Mouse (Mus musculus): ENCODE data around the gene Acad9. TPM values are rescaled to one million over a fixed set of nuclear protein-coding genes. Genes with fewer than 3 reads are reported as not detected.
"Not testable (repeated sequence)": the region's sequence is repeated elsewhere in the genome, so short reads cannot be mapped to it uniquely, and the experiment has no call there.

Acad9 gene
- polyA plus RNA-seq, 1 experiment from 2014 or later, result 85.4 TPM

DNA sequence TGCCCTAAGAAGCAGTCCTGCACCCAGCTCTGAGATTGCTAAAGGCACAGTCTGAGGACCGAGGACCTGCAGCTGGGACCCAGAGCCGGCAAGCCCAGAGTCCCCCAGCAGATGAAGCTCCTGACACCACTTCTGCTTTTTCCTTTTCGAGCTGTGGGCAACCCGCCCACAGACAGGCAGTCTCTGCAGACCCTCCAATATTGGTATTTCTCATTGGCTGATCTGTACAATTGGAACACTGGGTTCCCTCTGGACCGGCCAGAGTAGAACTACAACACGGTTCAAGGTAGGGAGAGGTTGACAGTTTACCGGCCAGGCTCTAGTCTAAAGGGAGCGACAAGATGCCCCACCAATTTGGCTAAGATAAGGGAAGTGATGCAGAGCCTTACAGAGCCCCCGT is 60.4 kb downstream of the Acad9 start:
- not testable (repeated sequence) for H3K4me2 ChIP-seq (replicated peaks; ENCODE audit: low read depth, low read length); H3K9ac ChIP-seq (ENCODE audit: low read depth, low read length); H3K27me3 ChIP-seq (ENCODE audit: control insufficient read depth, insufficient read depth, low read length); H3K9me3 ChIP-seq (ENCODE audit: control insufficient read depth, low read length); ATAC-seq (ENCODE audit: low FRiP score, low TSS enrichment); H3K36me3 ChIP-seq (ENCODE audit: control insufficient read depth, insufficient read depth, low read length); H3K4me1 ChIP-seq (ENCODE audit: control insufficient read depth, insufficient read depth, low read length); H3K27ac ChIP-seq (ENCODE audit: low read depth, low read length); H3K4me3 ChIP-seq (ENCODE audit: low read length)
- WGBS, result 87% methylated on average over 9 of the region's 9 CpGs

DNA sequence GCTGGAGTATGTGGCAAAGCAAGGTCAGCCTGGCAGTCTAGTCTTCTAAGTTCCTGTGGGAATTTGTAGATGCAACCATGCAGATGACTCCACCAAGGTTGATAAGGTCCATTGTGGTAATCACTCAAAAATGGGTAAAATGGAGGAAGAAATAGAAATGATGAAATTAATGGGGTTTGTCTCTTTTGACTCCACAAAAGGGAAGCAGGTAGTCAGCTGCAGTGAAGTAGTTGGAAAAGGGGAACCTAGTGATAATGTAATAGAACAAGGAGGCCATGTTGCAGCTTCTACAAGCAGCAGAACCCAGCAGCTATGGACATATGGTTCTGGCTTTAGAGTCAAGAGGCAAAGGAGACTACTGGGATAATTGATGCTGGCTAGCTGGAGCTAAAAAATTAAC is 70.4 kb downstream of the Acad9 start:
- H3K36me3 ChIP-seq (ENCODE audit: control insufficient read depth, insufficient read depth, low read length), result no peaks in the 10 kb centered on the region
- no peak overlapping the region for H3K4me2 ChIP-seq (replicated peaks; ENCODE audit: low read depth, low read length)
- H3K4me1 ChIP-seq (ENCODE audit: control insufficient read depth, insufficient read depth, low read length), result no peaks in the 10 kb centered on the region
- no peaks in the 10 kb centered on the region for H3K27me3 ChIP-seq (ENCODE audit: control insufficient read depth, insufficient read depth, low read length)
- ATAC-seq (ENCODE audit: low FRiP score, low TSS enrichment), result no peak
- no peaks in the 10 kb centered on the region for H3K9me3 ChIP-seq (ENCODE audit: control insufficient read depth, low read length)
- H3K27ac ChIP-seq (ENCODE audit: low read depth, low read length), result no peak overlapping the region
- no peak overlapping the region for H3K9ac ChIP-seq (ENCODE audit: low read depth, low read length)
- no peak overlapping the region for H3K4me3 ChIP-seq (ENCODE audit: low read length)

DNA sequence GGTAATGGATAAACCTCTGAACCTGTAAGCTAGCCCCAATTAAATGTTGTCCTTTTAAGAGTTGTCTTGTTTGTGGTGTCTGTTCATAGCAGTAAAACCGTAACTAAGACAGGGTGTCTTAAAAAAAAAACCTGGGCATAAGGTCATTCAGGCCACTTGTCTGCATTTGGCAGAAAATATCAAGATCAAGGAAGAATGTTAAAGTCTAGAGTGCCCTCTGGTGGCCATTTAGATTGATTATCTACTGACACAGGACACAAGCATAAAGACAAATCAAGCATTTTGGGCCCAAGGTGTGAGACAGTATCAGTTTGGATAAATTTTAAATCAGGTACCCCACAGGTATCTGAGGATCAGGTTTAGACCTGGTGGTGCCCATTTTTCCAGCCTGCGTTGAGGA is 71.8 kb downstream of the Acad9 start:
- no peaks in the 10 kb centered on the region for H3K27me3 ChIP-seq (ENCODE audit: control insufficient read depth, insufficient read depth, low read length)
- WGBS, result 49% methylated on average over 2 of the region's 2 CpGs
- no peak overlapping the region for H3K9ac ChIP-seq (ENCODE audit: low read depth, low read length)
- H3K27ac ChIP-seq (ENCODE audit: low read depth, low read length), result no peak overlapping the region
- H3K36me3 ChIP-seq (ENCODE audit: control insufficient read depth, insufficient read depth, low read length), result no peaks in the 10 kb centered on the region
- H3K4me3 ChIP-seq (ENCODE audit: low read length), result no peak overlapping the region
- H3K9me3 ChIP-seq (ENCODE audit: control insufficient read depth, low read length), result no peaks in the 10 kb centered on the region
- no peak for ATAC-seq (ENCODE audit: low FRiP score, low TSS enrichment)
- H3K4me1 ChIP-seq (ENCODE audit: control insufficient read depth, insufficient read depth, low read length), result no peaks in the 10 kb centered on the region
- H3K4me2 ChIP-seq (replicated peaks; ENCODE audit: low read depth, low read length), result no peak overlapping the region

DNA sequence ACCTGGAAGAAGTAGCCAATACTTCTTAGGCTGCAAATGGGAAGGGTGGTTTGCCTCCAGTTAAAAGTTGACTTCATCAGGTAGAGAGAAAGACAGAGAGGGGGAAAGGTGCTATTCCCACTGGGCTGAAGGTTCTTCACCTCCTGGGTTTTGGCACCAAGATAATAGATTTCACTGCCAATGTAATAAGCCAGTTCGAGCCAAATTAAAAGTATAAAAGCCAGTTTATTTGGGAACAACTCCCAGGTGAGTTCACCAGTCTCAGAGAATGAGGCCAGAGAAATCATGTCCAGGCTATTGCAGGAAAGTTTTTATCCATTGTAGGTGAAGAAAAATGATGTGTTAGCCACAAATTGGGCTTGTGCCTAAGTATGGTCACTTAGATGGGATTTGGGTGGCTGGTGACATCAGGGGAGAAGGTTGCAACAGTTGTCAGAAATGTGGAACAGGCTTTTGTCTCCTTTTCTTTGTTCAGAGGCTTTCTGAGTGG is 72.4 kb downstream of the Acad9 start:
- ATAC-seq (ENCODE audit: low FRiP score, low TSS enrichment), result no peak
- H3K4me2 ChIP-seq (replicated peaks; ENCODE audit: low read depth, low read length), result no peak overlapping the region
- no peak overlapping the region for H3K9ac ChIP-seq (ENCODE audit: low read depth, low read length)
- H3K27ac ChIP-seq (ENCODE audit: low read depth, low read length), result no peak overlapping the region
- H3K9me3 ChIP-seq (ENCODE audit: control insufficient read depth, low read length), result no peaks in the 10 kb centered on the region
- H3K27me3 ChIP-seq (ENCODE audit: control insufficient read depth, insufficient read depth, low read length), result no peaks in the 10 kb centered on the region
- no peaks in the 10 kb centered on the region for H3K4me1 ChIP-seq (ENCODE audit: control insufficient read depth, insufficient read depth, low read length)
- no peaks in the 10 kb centered on the region for H3K36me3 ChIP-seq (ENCODE audit: control insufficient read depth, insufficient read depth, low read length)
- 82% methylated on average over 1 of the region's 1 CpGs for WGBS
- no peak overlapping the region for H3K4me3 ChIP-seq (ENCODE audit: low read length)

DNA sequence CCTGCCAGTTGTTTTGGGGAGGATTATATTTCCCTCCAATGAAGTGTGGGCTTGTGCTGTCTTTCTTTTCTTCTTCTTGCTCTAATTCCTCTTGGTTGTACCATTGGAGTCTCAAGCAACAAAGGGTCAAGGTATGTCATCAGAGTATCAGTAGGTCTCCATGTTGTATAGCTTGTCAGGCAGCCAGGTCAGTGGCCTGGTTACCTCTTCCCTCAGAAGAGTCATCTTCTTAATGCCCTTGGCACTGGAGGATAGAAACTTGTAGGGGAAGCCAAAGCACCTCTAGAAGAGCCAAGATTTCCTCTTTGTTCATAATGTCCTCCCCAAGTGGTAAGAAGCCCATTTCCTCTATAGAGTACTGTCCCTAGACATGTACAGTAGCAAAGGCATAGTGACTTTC is 73.2 kb downstream of the Acad9 start:
- H3K4me2 ChIP-seq (replicated peaks; ENCODE audit: low read depth, low read length), result no peak overlapping the region
- H3K27me3 ChIP-seq (ENCODE audit: control insufficient read depth, insufficient read depth, low read length), result no peaks in the 10 kb centered on the region
- no peak overlapping the region for H3K27ac ChIP-seq (ENCODE audit: low read depth, low read length)
- H3K36me3 ChIP-seq (ENCODE audit: control insufficient read depth, insufficient read depth, low read length), result no peaks in the 10 kb centered on the region
- ATAC-seq (ENCODE audit: low FRiP score, low TSS enrichment), result no peak
- no peak overlapping the region for H3K4me3 ChIP-seq (ENCODE audit: low read length)
- H3K9me3 ChIP-seq (ENCODE audit: control insufficient read depth, low read length), result no peaks in the 10 kb centered on the region
- no peaks in the 10 kb centered on the region for H3K4me1 ChIP-seq (ENCODE audit: control insufficient read depth, insufficient read depth, low read length)
- H3K9ac ChIP-seq (ENCODE audit: low read depth, low read length), result no peak overlapping the region

Other genes with a start within 250 kb of the Acad9 start
- 78.0 and 95.8 TPM in 2 replicates for gene Dcun1d1, start 128.5 kb upstream of the Acad9 start, polyA plus RNA-seq (2014; fragmentation: Nextera tagmentation; extraction: Ambion mirVana)
- 25.1 and 41.4 TPM in 2 replicates for gene Mccc1, start 65.3 kb upstream of the Acad9 start, polyA plus RNA-seq (2014; fragmentation: Nextera tagmentation; extraction: Ambion mirVana)
- not detected in 2 replicates for gene Ccdc144b, start 12.4 kb upstream of the Acad9 start, polyA plus RNA-seq (2014; fragmentation: Nextera tagmentation; extraction: Ambion mirVana)
- 7.0 and 11.8 TPM in 2 replicates for gene D3Ertd254e, start 85.0 kb downstream of the Acad9 start, polyA plus RNA-seq (2014; fragmentation: Nextera tagmentation; extraction: Ambion mirVana)
- not detected in 2 replicates for gene Qrfpr, start 156.3 kb downstream of the Acad9 start, polyA plus RNA-seq (2014; fragmentation: Nextera tagmentation; extraction: Ambion mirVana)

Measured in kidney, embryonic 14.5 days (tissue).